Mouse (Mus musculus) ES-Bruce4 (cell line): ENCODE measurements around the gene Slc1a7. TPM values are rescaled to one million over a fixed set of nuclear protein-coding genes. Genes with fewer than 3 reads are reported as not detected.

Experiments
- H3K27ac ChIP-seq: 2 replicates; pipeline ENCODE4 v1.5.1; 2012; ENCODE audit warnings: low read length, inconsistent platforms; ENCODE audit not compliant: insufficient read depth
- H3K27me3 ChIP-seq: 2 replicates; pipeline ENCODE4 v1.6.1; 2012; ENCODE audit warnings: mild to moderate bottlenecking, low read length, inconsistent platforms; ENCODE audit not compliant: control insufficient read depth, poor library complexity, insufficient read depth, severe bottlenecking
- H3K36me3 ChIP-seq: 2 replicates; pipeline ENCODE4 v1.6.1; 2012; ENCODE audit warnings: inconsistent platforms, mild to moderate bottlenecking, low read length, moderate library complexity; ENCODE audit not compliant: control insufficient read depth, poor library complexity, insufficient read depth, severe bottlenecking
- H3K4me1 ChIP-seq: one replicate; pipeline ENCODE4 v1.8.1; 2011; ENCODE audit warnings: low read length; ENCODE audit not compliant: control insufficient read depth, insufficient read depth
- H3K4me3 ChIP-seq: 2 replicates; pipeline ENCODE4 v1.5.1; 2011; ENCODE audit warnings: low read depth, mild to moderate bottlenecking, low read length
- H3K9ac ChIP-seq: 2 replicates; pipeline ENCODE4 v1.6.1; 2012; ENCODE audit warnings: low read depth, mild to moderate bottlenecking, inconsistent platforms; ENCODE audit not compliant: poor library complexity, severe bottlenecking
- H3K9me3 ChIP-seq: replicated peaks from 2 replicates; pipeline ENCODE4 v1.6.1; 2012; ENCODE audit warnings: mild to moderate bottlenecking, low read length, inconsistent platforms; ENCODE audit not compliant: control insufficient read depth, poor library complexity, insufficient read depth, severe bottlenecking
- CTCF ChIP-seq: IDR thresholded peaks from one replicate; pipeline ENCODE4 v1.8.1; 2011; ENCODE audit warnings: low read depth, low read length
- EP300 ChIP-seq: IDR thresholded peaks from 2 replicates; pipeline ENCODE4 v1.6.1; 2011; ENCODE audit warnings: low read depth, low read length; ENCODE audit not compliant: insufficient read depth
- POLR2A ChIP-seq: IDR thresholded peaks from one replicate; pipeline ENCODE4 v1.8.1; 2011; ENCODE audit warnings: low read length; ENCODE audit not compliant: insufficient read depth
- polyA plus RNA-seq: library from polyadenylated mRNA; stranded (reverse); fragments of >200 nt; gene quantifications from 2 replicates; pipeline ENCODE4 v1.2.4, GENCODE M21; 2011; ENCODE audit warnings: low read depth; ENCODE audit not compliant: missing spikeins, insufficient read depth, insufficient read length

Slc1a7 gene
- polyA plus RNA-seq, 1 experiment, result 0.19 TPM

GRCm38 (mm10) chr4:107958487-107958886, 9.6 kb upstream of the Slc1a7 start:
- no peaks in the 10 kb centered on the region for H3K4me1 ChIP-seq
- H3K4me3 ChIP-seq, result no peak overlapping the region
- no peaks in the 10 kb centered on the region for H3K36me3 ChIP-seq
- no peak overlapping the region for H3K9ac ChIP-seq
- no peaks in the 10 kb centered on the region; the same call in 1 of the 2 replicates for H3K27me3 ChIP-seq
- no peak for TF ChIP-seq CTCF
- no peak for TF ChIP-seq EP300
- TF ChIP-seq POLR2A, result no peak
- H3K9me3 ChIP-seq, result no peaks in the 10 kb centered on the region
- no peak overlapping the region for H3K27ac ChIP-seq

- Histone ChIP-seq H3K36me3 (no peaks in the 10 kb centered on the region), H3K9ac (no peak overlapping the region), H3K4me3 (no peak overlapping the region), H3K27ac (no peak overlapping the region), H3K27me3 (no peaks in the 10 kb centered on the region), H3K9me3 (no peaks in the 10 kb centered on the region), H3K4me1 (peaks cover 2% of the 10 kb centered on the region)
- TF ChIP-seq EP300 (no peak), CTCF (no peak), POLR2A (no peak)
These were observed 5.9 kb upstream of the Slc1a7 start for GRCm38 (mm10) chr4:107962044-107962732.

- H3K36me3 ChIP-seq, result no peaks in the 10 kb centered on the region
- no peaks in the 10 kb centered on the region for H3K27me3 ChIP-seq
- TF ChIP-seq POLR2A, result no peak
- TF ChIP-seq EP300, result no peak
- TF ChIP-seq CTCF, result no peak
- no peak overlapping the region for H3K27ac ChIP-seq
- no peak overlapping the region for H3K4me3 ChIP-seq
- H3K4me1 ChIP-seq, result peaks cover 2% of the 10 kb centered on the region
- no peaks in the 10 kb centered on the region for H3K9me3 ChIP-seq
- H3K9ac ChIP-seq, result no peak overlapping the region
These were observed 5.3 kb upstream of the Slc1a7 start for GRCm38 (mm10) chr4:107962792-107963191.

GRCm38 (mm10) chr4:107966416-107967109, 1.6 kb upstream of the Slc1a7 start:
- H3K4me3 ChIP-seq, result no peak overlapping the region
- peaks cover 2% of the 10 kb centered on the region for H3K4me1 ChIP-seq
- H3K9ac ChIP-seq, result no peak overlapping the region
- H3K27me3 ChIP-seq, result no peaks in the 10 kb centered on the region
- no peaks in the 10 kb centered on the region for H3K36me3 ChIP-seq
- TF ChIP-seq CTCF (no peak), POLR2A (no peak), EP300 (no peak)
- no peak overlapping the region for H3K27ac ChIP-seq
- H3K9me3 ChIP-seq, result no peaks in the 10 kb centered on the region

- no peaks in the 10 kb centered on the region for H3K27me3 ChIP-seq
- TF ChIP-seq POLR2A (no peak), CTCF (no peak), EP300 (no peak)
- H3K9me3 ChIP-seq, result no peaks in the 10 kb centered on the region
- no peaks in the 10 kb centered on the region for H3K36me3 ChIP-seq
- no peak overlapping the region for H3K9ac ChIP-seq
- no peak overlapping the region for H3K27ac ChIP-seq
- H3K4me3 ChIP-seq, result no peak overlapping the region
- peaks cover 2% of the 10 kb centered on the region for H3K4me1 ChIP-seq
These were observed 1.6 kb downstream of the Slc1a7 start for GRCm38 (mm10) chr4:107969781-107970180.

GRCm38 (mm10) chr4:107971162-107971561, 3.0 kb downstream of the Slc1a7 start:
- Histone ChIP-seq H3K4me1 (peaks cover 2% of the 10 kb centered on the region), H3K4me3 (no peak overlapping the region), H3K27me3 (no peaks in the 10 kb centered on the region), H3K9me3 (no peaks in the 10 kb centered on the region), H3K27ac (no peak overlapping the region), H3K9ac (no peak overlapping the region), H3K36me3 (no peaks in the 10 kb centered on the region)
- no peak for TF ChIP-seq CTCF
- no peak for TF ChIP-seq EP300
- TF ChIP-seq POLR2A, result no peak
